Mouse (Mus musculus) heart, adult 2 months (tissue): Measurements from ENCODE around the gene 9230102O04Rik. TPM values are rescaled to one million over a fixed set of nuclear protein-coding genes. Genes with fewer than 3 reads are reported as not detected.
A peak's percentile ranks its signal among the peaks of the same experiment; 100 is the strongest.

Experiments used
- DNase-seq, 2 experiments: peaks; one replicate each; pipeline ENCODE4 v3.0.0; 2021
- H3K27ac ChIP-seq: fragments of 200-600 bp; 2 replicates; pipeline ENCODE4 v1.8.1; 2022
- H3K27me3 ChIP-seq: fragments of 200-500 bp; 2 replicates; pipeline ENCODE4 v1.6.1; 2012; ENCODE audit warnings: mild to moderate bottlenecking, low read length, inconsistent platforms, mixed read lengths; ENCODE audit not compliant: control insufficient read depth, insufficient read depth
- H3K36me3 ChIP-seq: fragments of 200-500 bp; 2 replicates; pipeline ENCODE4 v1.6.1; 2012; ENCODE audit warnings: low read length, inconsistent platforms; ENCODE audit not compliant: control insufficient read depth, insufficient read depth
- H3K4me1 ChIP-seq: fragments of 200-500 bp; 2 replicates; pipeline ENCODE4 v1.6.1; 2011; ENCODE audit warnings: low read length; ENCODE audit not compliant: control insufficient read depth, insufficient read depth
- H3K4me3 ChIP-seq: fragments of 200-600 bp; 2 replicates; pipeline ENCODE4 v1.8.1; 2022
- H3K79me2 ChIP-seq: fragments of 200-500 bp; replicated peaks from 2 replicates; pipeline ENCODE4 v1.6.1; 2012; ENCODE audit warnings: mild to moderate bottlenecking, inconsistent platforms, low read length, moderate library complexity, mixed read lengths; ENCODE audit not compliant: control insufficient read depth, insufficient read depth
- H3K9ac ChIP-seq: fragments of 200-500 bp; 2 replicates; pipeline ENCODE4 v1.6.1; 2012; ENCODE audit warnings: low read depth, mild to moderate bottlenecking, control low read depth, inconsistent platforms, low read length, mixed read lengths
- CTCF ChIP-seq: fragments of 200-600 bp; IDR thresholded peaks from 2 replicates; pipeline ENCODE4 v1.8.1; 2022; ENCODE audit warnings: antibody characterized with exemption, mild to moderate bottlenecking, moderate library complexity
- EP300 ChIP-seq: fragments of 200-500 bp; IDR thresholded peaks from 2 replicates; pipeline ENCODE4 v1.6.1; 2011; ENCODE audit warnings: low read depth, low read length, control low read depth; ENCODE audit not compliant: insufficient read depth
- POLR2A ChIP-seq: fragments of 200-500 bp; IDR thresholded peaks from 2 replicates; pipeline ENCODE4 v1.6.1; 2011; ENCODE audit warnings: mild to moderate bottlenecking, low read depth, low read length, control low read depth; ENCODE audit not compliant: insufficient read depth
- WGBS: fragments of 180-500 bp; shearing (Covaris S2); methylation state at CpG from one replicate; pipeline ENCODE4 v1.1.7; 2018; 5-methylcytosine and 5-hydroxymethylcytosine counted together
- intact Hi-C: fragments of 180-260 bp; cut with DNase I; formaldehyde crosslinking; loops from one replicate; pipeline ENCODE4 v1.15.1; 2025
- polyA plus RNA-seq: library from polyadenylated mRNA; depleted of rRNA; stranded (reverse); fragments of >200 nt; gene quantifications from 2 replicates; pipeline ENCODE4 v1.2.3, GENCODE M21; 2012
- total RNA-seq, 2 experiments: library from RNA; stranded (reverse); gene quantifications; 2 replicates each; pipeline ENCODE4 v1.2.3; 2021

The 9230102O04Rik gene
- total and polyA plus RNA-seq, 3 experiments = not detected

DNA sequence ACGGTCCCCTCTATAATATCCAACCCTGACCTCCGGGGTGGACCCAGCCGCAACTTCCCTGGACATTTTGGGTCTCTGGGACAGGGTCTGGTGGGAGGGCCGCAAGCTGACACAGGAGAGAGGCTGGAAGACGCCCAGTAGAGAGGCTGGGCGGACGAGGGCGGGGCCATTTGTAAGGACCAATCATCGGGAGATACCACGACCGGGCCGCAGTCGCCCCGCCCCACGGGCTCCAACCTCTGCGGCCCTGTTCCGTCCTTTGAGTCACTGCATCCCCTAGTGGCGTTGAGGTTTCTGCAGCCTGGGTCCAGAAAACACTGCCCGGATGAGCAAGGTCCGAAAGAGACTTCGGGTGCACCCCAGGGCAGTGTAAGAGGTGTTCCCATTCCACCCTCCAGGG is 9.8 kb downstream of the 9230102O04Rik start:
- 1% methylated on average over 21 of the region's 21 CpGs for WGBS
- DNase-seq = peak; percentile 91 to 94
- Histone ChIP-seq H3K79me2 (no peaks in the 10 kb centered on the region), H3K4me1 (no peaks in the 10 kb centered on the region), H3K27me3 (peaks cover 25% of the 10 kb centered on the region), H3K9ac (peak overlapping the region; percentile 36), H3K4me3 (peak overlapping the region; percentile 38), H3K36me3 (no peaks in the 10 kb centered on the region), H3K27ac (peak overlapping the region; percentile 34)
- intact Hi-C loops = loop anchor here (5.0 kb wide), 2 partner anchors 252 to 332 kb away; no protein-coding TSS in a partner anchor
- TF ChIP-seq POLR2A (peak; percentile 52; the same call in 1 of the 2 replicates), EP300 (peak; percentile 55; the same call in 1 of the 2 replicates), CTCF (peak; percentile 94)

DNA sequence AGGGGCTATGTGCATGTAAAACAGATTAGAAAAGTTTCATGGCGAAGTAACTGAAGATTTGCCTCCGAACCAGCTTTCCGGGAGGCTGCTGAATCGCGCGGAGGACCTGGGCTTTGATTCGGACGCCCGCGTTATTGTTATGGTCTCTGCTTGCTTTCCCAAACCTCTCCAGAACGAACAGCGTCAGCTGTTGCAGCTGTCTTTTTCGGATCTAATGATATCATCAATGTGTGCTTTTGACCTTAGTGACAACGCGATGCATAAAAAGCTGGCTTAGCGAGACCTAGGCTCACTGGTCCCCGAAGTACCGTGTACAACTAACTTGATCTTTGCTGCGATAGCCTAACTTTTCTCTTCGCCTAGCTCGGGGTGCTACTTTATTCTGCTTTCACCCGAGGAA is 10.2 kb downstream of the 9230102O04Rik start:
- WGBS = under 1% methylated on average over 22 of the region's 22 CpGs

GRCm38 (mm10) chr2:9878564-9879081 is 10.7 kb downstream of the 9230102O04Rik start:
- H3K36me3 ChIP-seq = no peaks in the 10 kb centered on the region
- TF ChIP-seq POLR2A = no peak
- no peak for TF ChIP-seq CTCF
- no peak for TF ChIP-seq EP300
- peak overlapping the region; percentile 34 for H3K27ac ChIP-seq
- under 1% methylated on average over 33 of the region's 33 CpGs for WGBS
- peak overlapping the region; percentile 38 for H3K4me3 ChIP-seq
- intact Hi-C loops = loop anchor here (5.0 kb wide), 2 partner anchors 251 to 331 kb away; no protein-coding TSS in a partner anchor
- no peak overlapping the region for H3K9ac ChIP-seq
- peaks cover 24% of the 10 kb centered on the region for H3K27me3 ChIP-seq
- peak; percentile 70 to 75 for DNase-seq
- no peaks in the 10 kb centered on the region for H3K79me2 ChIP-seq
- no peaks in the 10 kb centered on the region for H3K4me1 ChIP-seq

More for the DNA sequence above, 10.2 kb downstream of the 9230102O04Rik start:
- peaks cover 24% of the 10 kb centered on the region for H3K27me3 ChIP-seq
- no peaks in the 10 kb centered on the region for H3K79me2 ChIP-seq
- H3K36me3 ChIP-seq = no peaks in the 10 kb centered on the region
- intact Hi-C loops = loop anchor here (5.0 kb wide), 2 partner anchors 252 to 332 kb away; no protein-coding TSS in a partner anchor
- peak overlapping the region; percentile 36 for H3K9ac ChIP-seq
- peak overlapping the region; percentile 38 for H3K4me3 ChIP-seq
- peak overlapping the region; percentile 34 for H3K27ac ChIP-seq
- TF ChIP-seq CTCF (no peak), POLR2A (no peak; the same call in 1 of the 2 replicates), EP300 (no peak)
- DNase-seq = no peak
- H3K4me1 ChIP-seq = no peaks in the 10 kb centered on the region

DNA sequence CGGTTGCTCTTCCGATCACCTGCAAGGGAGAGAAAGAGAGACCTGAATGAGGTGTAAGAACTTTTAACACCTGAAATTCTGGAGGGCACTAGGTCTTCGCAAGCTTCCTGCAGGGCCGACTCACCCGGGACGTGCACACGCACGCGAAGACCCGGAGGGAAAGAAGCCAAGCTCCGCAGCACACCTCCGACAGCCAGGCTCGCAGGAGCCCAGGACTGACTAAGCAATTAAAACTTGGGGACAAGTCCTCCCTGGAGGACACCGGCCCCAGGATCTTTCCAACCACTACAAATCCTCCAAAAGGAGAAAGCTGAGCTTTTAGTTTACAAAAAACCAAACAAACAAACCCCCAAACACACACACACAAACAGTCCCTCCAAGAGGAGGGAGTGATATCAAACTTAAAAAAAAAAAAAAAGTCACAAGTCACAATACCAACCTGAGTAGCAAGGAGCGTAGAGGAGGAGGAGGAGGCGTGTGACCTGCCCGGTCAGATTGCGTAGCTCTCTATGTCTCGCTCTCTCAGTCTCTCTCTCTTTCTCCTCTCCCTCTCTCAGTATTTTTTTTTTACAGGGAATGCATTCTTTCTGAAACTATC is 11.3 kb downstream of the 9230102O04Rik start:
- H3K36me3 ChIP-seq = no peaks in the 10 kb centered on the region
- H3K27me3 ChIP-seq = peaks cover 21% of the 10 kb centered on the region
- peak in 1 of 2 experiments; percentile 34 for DNase-seq
- peak overlapping the region; percentile 38 for H3K4me3 ChIP-seq
- 3% methylated on average over 19 of the region's 19 CpGs for WGBS
- H3K27ac ChIP-seq = peak overlapping the region; percentile 34
- no peaks in the 10 kb centered on the region for H3K79me2 ChIP-seq
- TF ChIP-seq POLR2A = no peak
- TF ChIP-seq EP300 = no peak
- TF ChIP-seq CTCF = no peak
- H3K9ac ChIP-seq = no peak overlapping the region
- H3K4me1 ChIP-seq = no peaks in the 10 kb centered on the region
- intact Hi-C loops = loop anchor here (5.0 kb wide), 2 partner anchors 251 to 331 kb away; no protein-coding TSS in a partner anchor

GRCm38 (mm10) chr2:9877326-9877690 is 12.0 kb downstream of the 9230102O04Rik start:
- Histone ChIP-seq H3K27ac (no peak overlapping the region), H3K79me2 (no peaks in the 10 kb centered on the region), H3K36me3 (no peaks in the 10 kb centered on the region), H3K9ac (peak overlapping the region; percentile 2; the same call in 1 of the 2 replicates), H3K27me3 (peaks cover 16% of the 10 kb centered on the region), H3K4me3 (peak overlapping the region; percentile 38), H3K4me1 (no peaks in the 10 kb centered on the region)
- WGBS = 2% methylated on average over 35 of the region's 35 CpGs
- peak; percentile 39 to 56 for DNase-seq
- no peak for TF ChIP-seq CTCF
- TF ChIP-seq POLR2A = no peak
- intact Hi-C loops = loop anchor here (5.0 kb wide), 2 partner anchors 250 to 330 kb away; no protein-coding TSS in a partner anchor

DNA sequence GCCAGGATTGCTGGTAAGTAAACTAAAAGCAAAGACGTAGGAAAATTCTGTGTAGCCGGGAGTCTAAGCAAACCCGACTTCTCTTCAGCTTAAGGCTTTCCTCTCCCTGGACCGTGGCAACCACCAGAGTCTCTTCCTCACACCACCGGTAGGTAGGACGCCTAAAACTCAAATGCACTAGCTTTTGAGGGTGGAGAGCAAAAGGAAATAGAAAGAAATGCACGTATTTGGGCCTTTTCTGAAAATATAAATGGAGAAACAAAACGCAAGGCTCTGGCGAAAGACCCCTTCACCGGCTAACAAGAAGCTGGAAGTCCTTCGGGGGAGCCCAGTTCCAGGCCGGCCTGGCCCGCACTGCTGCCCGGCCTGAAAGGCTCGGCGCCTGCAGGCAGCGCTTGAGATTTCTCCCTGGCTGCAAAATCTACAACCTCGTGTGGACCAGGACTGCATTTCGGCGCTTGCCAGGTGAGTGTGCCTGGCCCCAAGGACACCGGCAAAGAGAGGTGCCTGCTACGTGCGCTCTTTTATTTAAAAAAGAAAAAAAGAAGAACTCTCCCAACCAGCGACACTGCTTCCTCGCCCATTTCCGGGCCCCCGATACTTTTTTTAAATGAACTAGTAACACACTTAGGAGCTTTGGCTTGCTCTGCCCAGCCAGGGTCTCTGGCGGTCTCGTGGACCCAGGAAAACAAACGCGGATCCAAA is 12.6 kb downstream of the 9230102O04Rik start:
- 37% methylated on average over 31 of the region's 31 CpGs for WGBS
- no peak for TF ChIP-seq EP300
- no peak for TF ChIP-seq CTCF
- TF ChIP-seq POLR2A = no peak
- H3K27me3 ChIP-seq = peaks cover 15% of the 10 kb centered on the region
- H3K79me2 ChIP-seq = no peaks in the 10 kb centered on the region
- H3K4me1 ChIP-seq = no peaks in the 10 kb centered on the region
- H3K36me3 ChIP-seq = no peaks in the 10 kb centered on the region
- no peak overlapping the region for H3K9ac ChIP-seq
- H3K4me3 ChIP-seq = peak overlapping the region; percentile 38
- intact Hi-C loops = loop anchor here (5.0 kb wide), 2 partner anchors 249 to 329 kb away; no protein-coding TSS in a partner anchor
- peak in 1 of 2 experiments; percentile 33 for DNase-seq
- no peak overlapping the region for H3K27ac ChIP-seq
